Mouse (Mus musculus): ENCODE measurements around the gene Actg1.
A peak's percentile ranks its signal among the peaks of the same experiment; 100 is the strongest.

The Actg1 gene

GRCm38 (mm10) chr11:120310813-120311312, 37.5 kb downstream of the Actg1 start:
- DNase-seq (ENCODE audit: low spot score), result peak; percentile 93

DNA sequence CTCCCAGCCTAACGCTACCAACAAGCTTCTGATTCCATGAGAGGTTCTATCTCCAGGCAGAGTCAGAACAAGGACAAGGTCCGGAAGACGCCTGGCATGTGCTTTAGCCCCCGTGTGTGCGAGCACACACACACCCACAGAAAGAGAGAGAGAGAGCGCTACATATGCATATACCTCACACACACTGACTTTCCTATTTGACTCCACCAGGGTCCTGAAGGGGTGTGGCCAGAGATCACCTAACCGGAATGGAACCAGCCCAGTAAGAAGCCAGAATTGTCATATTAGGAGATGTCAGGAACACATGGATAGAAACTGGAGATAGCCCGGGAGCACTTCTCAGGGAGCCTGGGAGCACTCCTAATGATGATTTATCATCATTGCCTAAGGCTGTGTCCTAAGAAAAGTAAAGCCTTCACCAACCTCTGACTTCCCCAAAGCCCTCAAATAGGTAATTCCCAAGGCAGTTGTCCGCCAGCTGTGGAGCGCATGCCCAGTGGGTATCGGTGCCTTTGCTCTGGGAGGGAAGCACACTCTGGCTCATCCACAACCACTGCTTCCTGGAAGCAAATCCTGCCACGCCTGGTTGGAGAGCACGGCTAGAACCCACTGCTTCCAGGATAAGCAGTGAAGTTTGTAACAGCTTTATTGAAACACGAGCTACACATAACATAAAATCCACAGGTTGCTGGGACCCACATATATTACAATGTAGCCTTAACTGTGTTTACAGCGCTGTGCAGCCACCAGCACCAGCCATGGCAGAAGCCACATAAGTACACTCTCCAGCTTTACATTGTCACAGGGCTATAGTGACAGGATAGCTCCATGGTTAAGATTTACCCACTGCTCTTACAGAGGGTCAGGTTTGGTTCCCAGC, 39.7 kb downstream of the Actg1 start:
- no peak for DNase-seq (ENCODE audit: low spot score)

DNA sequence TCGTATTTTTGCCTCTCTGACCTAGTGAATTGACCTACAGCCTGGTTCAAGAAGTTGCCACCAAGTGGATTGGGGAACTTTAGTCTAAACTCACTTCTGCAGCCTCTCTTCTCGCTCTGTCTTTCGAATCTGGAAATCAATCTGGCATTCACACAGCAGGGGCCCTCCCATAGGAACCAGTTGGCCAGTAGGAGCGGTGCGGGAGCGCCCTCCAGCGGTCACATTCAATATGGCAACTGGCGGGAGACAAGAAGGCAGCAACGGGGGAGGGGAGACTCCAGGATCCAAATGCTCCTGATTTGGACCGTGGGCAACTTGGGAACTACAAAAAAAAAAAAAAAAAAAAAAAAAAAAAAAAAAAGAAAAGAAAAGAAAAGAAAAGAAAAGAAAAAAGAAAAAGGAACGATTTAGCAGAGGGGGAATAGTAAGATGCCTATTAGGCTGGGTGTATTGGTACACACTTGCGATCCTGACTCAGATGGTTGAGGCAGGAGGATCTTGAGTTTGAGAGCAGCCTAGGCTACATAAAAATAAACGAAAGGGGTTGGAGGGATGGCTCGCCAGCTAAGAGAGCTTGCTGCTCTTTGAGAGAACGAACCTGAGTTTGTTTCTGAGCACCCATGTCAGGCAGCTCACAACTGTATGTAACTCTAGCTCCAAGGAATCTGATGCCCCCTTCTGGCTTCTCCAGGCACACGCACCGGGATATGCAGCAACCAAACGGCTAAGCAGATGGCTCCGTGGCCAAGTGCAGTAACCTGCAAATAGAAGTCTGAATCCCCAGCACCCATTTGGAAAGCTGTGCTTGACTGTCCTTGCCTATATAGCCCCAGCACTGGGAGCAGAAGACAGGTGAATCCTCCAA, 40.5 kb downstream of the Actg1 start:
- DNase-seq (ENCODE audit: low spot score), result peak; percentile 95

GRCm38 (mm10) chr11:120307132-120307413, 41.3 kb downstream of the Actg1 start:
- DNase-seq (ENCODE audit: low spot score), result no peak

- no peak for DNase-seq (ENCODE audit: low spot score)
These were observed 41.8 kb downstream of the Actg1 start for GRCm38 (mm10) chr11:120306366-120307131.

DNA sequence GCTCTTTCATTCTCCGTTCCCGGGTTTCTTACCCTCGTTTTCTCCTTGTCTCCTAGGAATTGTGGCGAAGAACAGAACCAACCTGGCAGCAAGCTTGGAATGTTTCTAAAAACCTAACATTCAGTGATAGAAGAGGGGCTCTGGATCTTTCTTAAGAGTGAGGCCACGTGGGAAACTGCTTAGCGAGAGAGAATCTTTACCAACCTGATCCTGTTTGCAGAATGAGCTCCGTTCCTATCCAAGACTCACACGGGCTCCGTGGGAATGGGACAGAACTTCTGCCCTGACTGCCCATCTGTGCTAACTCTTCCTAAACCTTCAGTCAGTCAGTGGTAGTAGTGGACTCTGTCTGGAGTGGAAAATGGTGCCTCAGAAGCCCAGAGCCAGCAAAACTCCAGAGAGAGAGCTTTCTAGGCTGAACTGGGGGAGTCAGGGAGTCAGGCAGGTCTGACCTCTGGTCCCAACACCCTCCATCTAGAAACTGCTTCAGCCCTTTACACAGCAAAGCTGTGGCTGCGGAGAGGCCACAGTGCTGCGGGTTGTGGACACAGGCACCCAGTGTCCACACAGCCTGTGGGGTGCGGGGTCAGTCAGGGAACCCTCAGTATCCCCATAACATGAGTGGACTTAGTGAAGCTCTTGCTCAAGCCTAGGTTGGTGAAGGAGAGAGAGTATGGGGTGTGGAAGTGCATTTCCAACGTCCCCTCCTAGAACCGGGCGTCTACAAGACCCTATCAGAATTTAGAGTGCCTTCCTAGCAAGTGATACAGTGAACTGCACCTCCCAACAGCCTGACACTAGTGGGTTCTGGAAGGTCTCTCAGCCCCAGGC, 42.6 kb downstream of the Actg1 start:
- DNase-seq (ENCODE audit: low spot score), result no peak

DNA sequence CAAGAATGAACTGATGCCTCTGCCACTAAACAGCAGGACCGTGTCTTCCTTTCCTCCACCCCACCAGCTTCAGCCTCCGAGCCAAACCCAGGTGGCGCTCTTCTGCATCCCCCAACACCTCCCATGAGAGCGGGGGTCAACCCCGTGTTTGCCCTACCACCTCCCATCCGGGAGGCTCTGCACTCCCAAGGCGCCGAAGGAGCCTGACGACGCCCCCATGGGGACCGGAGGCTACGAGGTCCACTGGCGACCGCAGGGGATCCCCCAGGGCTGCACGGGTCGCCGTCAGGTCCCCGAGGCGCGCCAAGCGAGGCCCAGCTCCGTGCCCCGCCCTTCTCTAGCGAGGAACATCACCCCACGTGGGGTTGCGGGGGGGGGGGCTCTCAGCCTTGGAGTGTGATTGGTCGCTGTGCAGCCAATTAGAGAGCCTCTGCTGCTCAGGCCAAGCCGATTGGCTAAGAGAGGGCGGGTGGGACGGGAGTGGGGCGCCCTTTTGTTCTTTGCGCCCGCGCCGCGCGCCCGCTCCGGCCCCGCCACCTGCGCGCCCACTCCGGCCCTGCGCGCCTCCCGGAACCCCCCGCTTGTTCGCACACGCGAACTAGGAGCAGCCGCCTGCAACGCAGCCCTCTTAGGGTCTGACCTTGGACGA, 43.3 kb downstream of the Actg1 start:
- DNase-seq (ENCODE audit: low spot score), result peak; percentile 88

DNA sequence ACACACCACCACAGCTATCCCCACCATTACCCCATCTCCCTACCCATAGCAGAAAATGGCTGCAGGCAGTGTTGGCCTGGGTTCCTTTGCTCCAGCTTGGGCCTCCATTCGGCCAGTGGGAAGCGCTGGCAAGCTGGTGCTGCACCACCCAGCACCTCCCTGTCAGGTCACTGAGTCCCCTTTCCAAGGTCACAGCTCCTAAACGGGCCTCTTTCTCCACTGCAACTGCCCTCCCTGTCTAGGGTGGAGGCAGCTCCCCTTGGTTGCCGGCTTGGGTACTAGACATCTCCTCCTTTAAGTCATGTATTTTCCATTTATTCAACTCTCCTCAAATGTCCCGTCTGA, 44.0 kb downstream of the Actg1 start:
- no peak for DNase-seq (ENCODE audit: low spot score)

GRCm38 (mm10) chr11:120303559-120304349, 44.6 kb downstream of the Actg1 start:
- no peak for DNase-seq (ENCODE audit: low spot score)

DNA sequence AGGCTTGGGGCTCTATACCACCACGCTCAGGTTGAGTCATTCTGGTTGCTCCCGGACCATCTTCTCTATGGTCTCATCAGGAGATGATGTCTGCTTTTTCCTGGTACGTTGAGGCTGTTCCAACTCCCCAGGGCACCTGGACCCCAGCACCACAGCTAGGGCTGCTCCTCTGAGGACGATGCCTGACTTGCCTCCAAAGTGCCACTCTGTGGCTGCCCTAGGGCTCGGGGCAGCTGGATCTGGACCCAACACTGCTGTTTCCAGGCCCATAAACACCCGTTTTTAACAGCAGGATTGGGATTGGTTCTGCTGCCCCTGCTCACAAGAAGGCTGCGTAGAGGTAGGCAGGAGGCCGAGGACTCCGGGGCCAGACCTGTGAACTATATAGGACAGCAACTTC, 45.2 kb downstream of the Actg1 start:
- no peak for DNase-seq (ENCODE audit: low spot score)

DNA sequence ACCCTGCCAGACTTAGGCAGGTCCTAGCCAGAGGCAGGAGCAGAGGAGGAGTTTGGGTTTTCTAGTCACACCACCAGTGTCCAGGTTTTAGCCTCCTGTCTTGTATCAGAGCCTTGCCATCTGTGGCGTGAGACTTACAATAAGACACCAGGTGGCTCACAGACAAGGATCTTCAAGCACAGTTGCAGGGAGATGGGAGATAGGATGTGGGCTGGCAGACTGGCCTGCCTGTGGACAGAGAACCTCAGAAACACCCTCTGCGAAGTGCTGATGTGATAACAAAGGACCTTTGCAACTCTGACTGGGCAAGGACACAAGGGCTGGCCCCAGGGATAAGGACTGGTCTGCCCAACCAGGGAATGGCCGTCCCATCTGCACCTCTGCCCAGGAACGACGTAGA, 48.9 kb downstream of the Actg1 start:
- no peak for DNase-seq (ENCODE audit: low spot score)

DNA sequence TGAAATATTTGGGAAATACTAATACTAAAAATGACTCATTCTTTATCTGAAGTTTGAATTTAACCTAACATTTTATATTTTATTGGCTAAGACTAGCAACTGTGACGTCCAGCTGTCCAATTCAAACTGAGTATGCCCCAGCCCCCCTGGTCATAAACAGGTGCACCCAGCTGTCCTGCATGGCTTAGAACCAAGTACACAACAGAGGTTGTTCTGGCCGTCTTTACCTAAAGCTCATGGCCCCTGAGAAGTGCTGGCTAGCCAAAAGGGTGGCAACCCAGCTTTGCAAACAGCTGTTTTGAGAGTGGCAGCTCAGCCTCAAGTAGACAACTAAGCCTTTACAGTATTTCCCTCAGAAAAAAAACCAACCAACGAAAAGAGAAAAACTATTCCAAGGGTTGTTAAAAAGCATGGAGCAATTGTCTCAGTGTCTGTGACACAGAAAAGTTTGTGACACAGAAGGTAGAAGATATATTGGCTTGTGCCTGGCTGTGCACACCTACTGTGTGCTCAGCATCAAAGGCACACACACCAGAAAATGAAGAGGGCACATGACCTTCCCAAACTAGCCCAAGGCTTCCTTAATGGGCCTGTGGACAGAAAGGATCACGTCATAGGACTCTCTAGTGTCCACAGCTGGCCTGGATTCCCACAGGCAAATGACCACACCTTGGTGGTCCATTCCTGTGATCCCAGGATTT, 49.8 kb downstream of the Actg1 start:
- no peak for DNase-seq (ENCODE audit: low spot score)

DNA sequence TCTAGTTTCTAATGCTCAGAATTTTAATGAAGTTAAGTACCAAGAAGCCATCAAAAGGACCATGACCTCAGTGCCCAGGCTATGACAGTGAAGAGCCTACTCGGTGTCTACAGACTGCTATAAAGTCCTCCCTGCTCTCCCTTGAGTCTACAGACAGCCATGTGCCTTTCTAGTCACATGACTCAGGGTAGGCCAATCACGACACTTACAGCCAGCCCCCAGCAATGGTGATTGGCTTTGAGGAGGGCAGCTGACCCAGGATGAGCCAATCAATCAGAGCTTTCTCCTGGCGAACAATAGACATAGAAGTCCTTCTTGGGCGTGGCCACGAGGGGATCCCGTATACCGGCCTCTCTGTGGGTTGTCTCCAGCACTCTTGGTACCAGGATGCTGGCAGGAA, 50.6 kb downstream of the Actg1 start:
- DNase-seq (ENCODE audit: low spot score), result no peak

DNA sequence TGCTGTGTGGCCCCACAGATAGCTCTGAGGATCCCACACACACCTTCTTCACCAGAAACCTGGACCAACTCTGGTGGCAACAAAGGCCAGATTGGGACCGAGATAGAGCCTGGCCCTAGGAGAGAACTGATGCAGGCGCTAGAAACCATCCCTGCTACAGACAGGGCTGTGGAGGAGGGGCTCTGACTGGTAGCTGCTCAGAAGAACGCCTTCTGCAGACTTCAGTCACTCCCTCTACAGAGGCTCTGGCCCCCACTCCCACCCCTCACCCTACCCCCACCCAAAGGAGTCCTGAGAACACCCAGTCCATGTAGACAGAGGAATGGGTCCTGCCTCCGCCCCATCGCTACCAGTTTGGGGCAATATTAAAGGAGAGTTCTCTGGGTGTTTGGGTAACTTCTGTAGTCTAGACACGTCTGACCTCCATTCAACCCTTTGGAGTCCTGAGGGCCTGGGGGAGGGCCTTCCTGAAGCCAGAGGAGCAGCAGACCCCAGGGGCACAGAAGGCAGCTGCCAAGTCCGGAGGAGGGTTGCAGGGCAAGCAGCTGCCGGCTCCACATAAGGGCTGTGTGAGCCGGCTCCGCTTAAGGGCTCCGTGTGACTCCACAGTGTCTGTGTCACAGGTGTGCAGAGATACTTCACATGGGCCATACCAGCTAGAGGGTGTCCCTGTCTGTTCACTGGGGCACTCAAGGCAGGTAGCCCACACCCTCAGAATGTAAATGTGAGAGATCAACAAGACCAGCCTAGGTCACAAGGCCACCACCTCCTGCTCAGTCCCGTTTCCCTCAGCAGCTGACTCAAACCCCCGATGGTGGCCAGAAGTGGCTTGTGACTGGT, 51.8 kb downstream of the Actg1 start:
- DNase-seq (ENCODE audit: low spot score), result no peak
